In genomic region chr17:46383294-46384060, GRCm38 (mm10) we compare ENCODE assay signal across 8 mouse cellular contexts. TPM values are rescaled to one million over a fixed set of nuclear protein-coding genes. Genes with fewer than 3 reads are reported as not detected.
DNase-seq lines count a peak whose midpoint lies in the region; ATAC-seq and TF ChIP-seq lines count a peak whose summit lies in the region.

Zfp318 (plus strand) TSS chr17:46383731.

- TF ChIP-seq EP300 in ES-Bruce4 (IDR thresholded peaks at IDR 0.05; ENCODE audit: insufficient read depth, low read depth, low read length), result 0 out of 2 replicates have a peak, but pooled peaks have one; percentile 4
- no peak for TF ChIP-seq EP300 in liver, postnatal 0 days (IDR thresholded peaks at IDR 0.05; ENCODE audit: low read depth)

- H3K4me1 ChIP-seq in ES-Bruce4 (ENCODE audit: control insufficient read depth, insufficient read depth, low read length), result no peaks in the 10 kb centered on the region
- H3K4me1 ChIP-seq in forebrain, embryonic 13.5 days, result peaks cover 18% of the 10 kb centered on the region
- peaks cover 16% of the 10 kb centered on the region for H3K4me1 ChIP-seq in liver, postnatal 0 days (ENCODE audit: insufficient read depth)
- H3K4me1 ChIP-seq in neural tube, embryonic 14.5 days (ENCODE audit: control insufficient read depth, insufficient read depth, low read length), result peaks cover 14% of the 10 kb centered on the region

- H3K9ac ChIP-seq in ES-Bruce4 (ENCODE audit: low read depth, poor library complexity, severe bottlenecking), result peak within 1 kb of the TSS; percentile 99
- H3K9ac ChIP-seq in forebrain, embryonic 13.5 days, result peak within 1 kb of the TSS; percentile 95
- H3K9ac ChIP-seq in liver, postnatal 0 days (replicated peaks), result peak within 1 kb of the TSS; percentile 83
- peak within 1 kb of the TSS; percentile 94 for H3K9ac ChIP-seq in neural tube, embryonic 14.5 days (replicated peaks; ENCODE audit: low read depth, low read length)

- DNase-seq in heart, postnatal 10 days, result peak; percentile 97
- peak; percentile 75 for DNase-seq in large intestine, adult 2 months (ENCODE audit: low read depth, low spot score)
- peak; percentile 95 for DNase-seq in liver, postnatal 0 days
- peak; percentile 100 for DNase-seq in testis, postnatal 10 days (ENCODE audit: low spot score)

- peak; percentile 96 for ATAC-seq in cerebellum, adult (ENCODE audit: insufficient number of reproducible peaks, low FRiP score, low TSS enrichment)
- peak; percentile 97 for ATAC-seq in forebrain, embryonic 13.5 days
- peak; percentile 99 for ATAC-seq in liver, postnatal 0 days
- peak; percentile 96 for ATAC-seq in neural tube, embryonic 14.5 days (ENCODE audit: low read depth)

- no peaks in the 10 kb centered on the region for H3K27me3 ChIP-seq in ES-Bruce4 (ENCODE audit: control insufficient read depth, insufficient read depth, low read length, poor library complexity, severe bottlenecking)
- H3K27me3 ChIP-seq in forebrain, embryonic 13.5 days, result no peaks in the 10 kb centered on the region
- peaks cover 4% of the 10 kb centered on the region; the same call in 1 of the 2 replicates for H3K27me3 ChIP-seq in liver, postnatal 0 days (ENCODE audit: insufficient read depth, low read length)
- no peaks in the 10 kb centered on the region for H3K27me3 ChIP-seq in neural tube, embryonic 14.5 days (ENCODE audit: control insufficient read depth, insufficient read depth, low read length)

- no peak for TF ChIP-seq CTCF in ES-Bruce4 (IDR thresholded peaks at IDR 0.05; ENCODE audit: low read depth, low read length)
- no peak for TF ChIP-seq CTCF in liver, postnatal 0 days (IDR thresholded peaks at IDR 0.05; ENCODE audit: low read depth)

- peaks cover 3% of the 10 kb centered on the region; the same call in 1 of the 2 replicates for H3K36me3 ChIP-seq in ES-Bruce4 (ENCODE audit: control insufficient read depth, insufficient read depth, low read length, poor library complexity, severe bottlenecking)
- peaks cover 17% of the 10 kb centered on the region for H3K36me3 ChIP-seq in forebrain, embryonic 13.5 days (ENCODE audit: poor library complexity, severe bottlenecking)
- 0 out of 2 replicates have a peak, but pooled peaks cover 2% of the 10 kb centered on the region for H3K36me3 ChIP-seq in liver, postnatal 0 days (replicated peaks; ENCODE audit: insufficient read depth, low read length)
- peaks cover 7% of the 10 kb centered on the region; the same call in 1 of the 2 replicates for H3K36me3 ChIP-seq in neural tube, embryonic 14.5 days (ENCODE audit: control insufficient read depth, insufficient read depth, low read length)

- peak; percentile 48 for TF ChIP-seq POLR2A in ES-Bruce4 (IDR thresholded peaks at IDR 0.05; ENCODE audit: insufficient read depth, low read length)

- H3K9me3 ChIP-seq in ES-Bruce4 (replicated peaks; ENCODE audit: control insufficient read depth, insufficient read depth, low read length, poor library complexity, severe bottlenecking), result no peaks in the 10 kb centered on the region
- no peaks in the 10 kb centered on the region for H3K9me3 ChIP-seq in forebrain, embryonic 13.5 days (replicated peaks)
- H3K9me3 ChIP-seq in liver, postnatal 0 days (ENCODE audit: low read length), result no peaks in the 10 kb centered on the region
- H3K9me3 ChIP-seq in neural tube, embryonic 14.5 days (ENCODE audit: control insufficient read depth, low read length), result no peaks in the 10 kb centered on the region

- intact Hi-C loops in heart, postnatal 10 days (cut with DNase I), result loop anchor here (2.0 kb wide), 1 partner anchor 55 kb away; the partner anchor contains the start of gene Abcc10

- H3K27ac ChIP-seq in ES-Bruce4 (ENCODE audit: insufficient read depth, low read length), result no peak within 1 kb of the TSS
- peak within 1 kb of the TSS; percentile 90 for H3K27ac ChIP-seq in forebrain, embryonic 13.5 days
- H3K27ac ChIP-seq in liver, postnatal 0 days (ENCODE audit: low read depth), result peak within 1 kb of the TSS; percentile 86
- peak within 1 kb of the TSS; percentile 92 for H3K27ac ChIP-seq in neural tube, embryonic 14.5 days (ENCODE audit: low read depth, low read length)

- peak within 1 kb of the TSS; percentile 88 for H3K4me2 ChIP-seq in forebrain, embryonic 13.5 days
- peak within 1 kb of the TSS; percentile 97 for H3K4me2 ChIP-seq in liver, postnatal 0 days (ENCODE audit: low read depth, low read length)
- peak within 1 kb of the TSS; percentile 57 for H3K4me2 ChIP-seq in neural tube, embryonic 14.5 days (ENCODE audit: low read depth, low read length)

- H3K4me3 ChIP-seq in ES-Bruce4 (ENCODE audit: low read depth, low read length), result peak within 1 kb of the TSS; percentile 75
- peak within 1 kb of the TSS; percentile 95 for H3K4me3 ChIP-seq in forebrain, embryonic 13.5 days
- H3K4me3 ChIP-seq in liver, postnatal 0 days (ENCODE audit: low read depth, low read length), result peak within 1 kb of the TSS; percentile 75
- H3K4me3 ChIP-seq in neural tube, embryonic 14.5 days (ENCODE audit: low read depth, low read length), result peak within 1 kb of the TSS; percentile 94

- under 1% methylated on average over 71 of the region's 105 CpGs for WGBS in forebrain, embryonic 13.5 days
- under 1% methylated on average over 103 of the region's 105 CpGs for WGBS in large intestine, adult 2 months
- under 1% methylated on average over 34 of the region's 105 CpGs for WGBS in liver, postnatal 0 days (ENCODE audit: insufficient replicate concordance)
- under 1% methylated on average over 67 of the region's 105 CpGs for WGBS in neural tube, embryonic 14.5 days

RNA-seq across cellular contexts. Expression of gene Zfp318, which starts in this region (rescaled TPM):
- 55.0 and 62.7 TPM in 2 replicates for polyA plus RNA-seq in ES-Bruce4 (2011; ENCODE audit: insufficient read depth, insufficient read length, low read depth, missing spikeins)
- polyA plus RNA-seq in forebrain, embryonic 13.5 days (2015; fragmentation: Nextera tagmentation; extraction: Ambion mirVana), result 7.2 and 11.0 TPM in 2 replicates
- total RNA-seq in heart, postnatal 10 days (2021), result 10 to 100 TPM; 22.5 to 25.3 TPM
- polyA plus RNA-seq in large intestine, adult 2 months (2012; rRNA removed), result 1.9 and 4.5 TPM in 2 replicates
- 1.6 and 2.2 TPM in 2 replicates for polyA plus RNA-seq in liver, postnatal 0 days (2015; fragmentation: Nextera tagmentation; extraction: Ambion mirVana)
- 30.0 and 32.5 TPM in 2 replicates for polyA plus RNA-seq in neural tube, embryonic 14.5 days (2014; fragmentation: Nextera tagmentation; extraction: Ambion mirVana)
